Mouse (Mus musculus) small intestine, adult 2 months (tissue): ENCODE results near the gene Mrpl58.

Experiments used
- CTCF ChIP-seq: fragments of 200-500 bp; IDR thresholded peaks from 2 replicates; pipeline ENCODE4 v1.5.1; 2012; ENCODE audit warnings: low read depth, mild to moderate bottlenecking, control low read depth, inconsistent platforms, low read length, moderate library complexity, mixed read lengths; ENCODE audit not compliant: insufficient replicate concordance, insufficient read length; ENCODE audit errors: extremely low read depth
- POLR2A ChIP-seq: fragments of 200-500 bp; IDR thresholded peaks from 2 replicates; pipeline ENCODE4 v1.6.1; 2012; ENCODE audit warnings: low read depth, mild to moderate bottlenecking, control low read depth, inconsistent platforms, low read length, moderate library complexity

DNA sequence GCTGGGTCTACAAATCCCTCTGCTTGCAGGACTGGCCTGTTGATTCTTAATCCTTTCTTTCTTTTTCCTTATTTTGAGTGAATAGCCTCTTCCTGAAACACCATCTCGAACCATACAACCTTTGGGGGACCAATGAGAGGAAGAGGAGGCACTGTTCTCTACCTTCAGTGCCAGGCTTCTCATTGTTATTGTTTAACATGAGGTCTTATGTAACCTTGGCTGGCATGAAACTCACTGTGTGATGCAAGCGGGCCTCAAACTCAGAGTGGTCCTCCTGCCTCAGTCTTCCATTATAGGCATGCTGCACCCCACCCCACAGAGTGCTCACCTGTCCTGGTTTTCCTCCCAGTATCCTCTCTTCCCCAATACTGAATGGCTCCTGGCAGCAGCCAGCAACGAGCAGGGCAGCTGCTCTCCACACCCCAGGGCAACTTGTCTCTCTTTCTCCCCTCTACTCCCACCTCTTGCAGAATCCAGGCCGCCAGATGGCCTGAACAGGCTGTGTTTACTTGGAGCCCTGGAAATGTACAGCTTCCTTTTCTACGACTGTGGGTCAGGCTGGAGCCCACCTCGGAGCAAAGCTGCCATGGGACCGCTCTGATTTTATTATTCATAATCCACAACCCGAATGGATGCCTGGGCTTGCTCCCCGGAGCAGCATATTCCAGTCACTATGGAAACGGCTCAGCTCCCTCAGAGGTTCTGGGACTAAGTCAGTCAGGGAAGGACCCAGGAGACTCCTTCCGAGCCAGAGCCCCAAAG, 2.7 kb upstream of the Mrpl58 start:
- TF ChIP-seq CTCF (no peak), POLR2A (no peak)
